Mouse (Mus musculus) forebrain, embryonic 12.5 days (tissue): ENCODE results near the gene Clasp2. TPM values are rescaled to one million over a fixed set of nuclear protein-coding genes. Genes with fewer than 3 reads are reported as not detected.
"Not testable (repeated sequence)": the region's sequence is repeated elsewhere in the genome, so short reads cannot be mapped to it uniquely, and the experiment has no call there.

ENCODE experiments used
- ATAC-seq: fragments of 200-750 bp; cut with Nextera tagmentation; 2 replicates; pipeline ENCODE4 v1.8.0; 2017; ENCODE audit warnings: moderate TSS enrichment; ENCODE audit not compliant: low FRiP score
- H3K27ac ChIP-seq: fragments of 300-500 bp; sonication (generic); 2 replicates; pipeline ENCODE4 v1.5.1; 2016; ENCODE audit warnings: mild to moderate bottlenecking
- H3K27me3 ChIP-seq: fragments of 300-500 bp; sonication (generic); 2 replicates; pipeline ENCODE4 v1.6.1; 2016; ENCODE audit warnings: mild to moderate bottlenecking
- H3K36me3 ChIP-seq: fragments of 300-500 bp; sonication (generic); replicated peaks from 2 replicates; pipeline ENCODE4 v1.6.1; 2016; ENCODE audit warnings: mild to moderate bottlenecking
- H3K4me1 ChIP-seq: fragments of 300-500 bp; sonication (generic); 2 replicates; pipeline ENCODE4 v1.6.1; 2016
- H3K4me2 ChIP-seq: fragments of 300-500 bp; sonication (generic); 2 replicates; pipeline ENCODE4 v1.6.1; 2016; ENCODE audit warnings: mild to moderate bottlenecking, moderate library complexity
- H3K4me3 ChIP-seq: fragments of 300-500 bp; sonication (generic); replicated peaks from 2 replicates; pipeline ENCODE4 v1.5.1; 2016; ENCODE audit warnings: mild to moderate bottlenecking
- H3K9ac ChIP-seq: fragments of 300-500 bp; sonication (generic); 2 replicates; pipeline ENCODE4 v1.6.1; 2016; ENCODE audit warnings: mild to moderate bottlenecking
- H3K9me3 ChIP-seq: fragments of 300-500 bp; sonication (generic); 2 replicates; pipeline ENCODE4 v1.6.1; 2016
- WGBS: fragments of 180-500 bp; shearing (Covaris S2); methylation state at CpG from one replicate; pipeline ENCODE4 v1.1.7; 2016; 5-methylcytosine and 5-hydroxymethylcytosine counted together
- polyA plus RNA-seq: library from polyadenylated mRNA; unstranded; fragments of >200 nt; fragmentation: Nextera tagmentation; extraction: Ambion mirVana; gene quantifications from 2 replicates; pipeline ENCODE4 v1.2.1, GENCODE M21; 2016

Clasp2 gene
- polyA plus RNA-seq, result 81.3 and 84.0 TPM in 2 replicates

DNA sequence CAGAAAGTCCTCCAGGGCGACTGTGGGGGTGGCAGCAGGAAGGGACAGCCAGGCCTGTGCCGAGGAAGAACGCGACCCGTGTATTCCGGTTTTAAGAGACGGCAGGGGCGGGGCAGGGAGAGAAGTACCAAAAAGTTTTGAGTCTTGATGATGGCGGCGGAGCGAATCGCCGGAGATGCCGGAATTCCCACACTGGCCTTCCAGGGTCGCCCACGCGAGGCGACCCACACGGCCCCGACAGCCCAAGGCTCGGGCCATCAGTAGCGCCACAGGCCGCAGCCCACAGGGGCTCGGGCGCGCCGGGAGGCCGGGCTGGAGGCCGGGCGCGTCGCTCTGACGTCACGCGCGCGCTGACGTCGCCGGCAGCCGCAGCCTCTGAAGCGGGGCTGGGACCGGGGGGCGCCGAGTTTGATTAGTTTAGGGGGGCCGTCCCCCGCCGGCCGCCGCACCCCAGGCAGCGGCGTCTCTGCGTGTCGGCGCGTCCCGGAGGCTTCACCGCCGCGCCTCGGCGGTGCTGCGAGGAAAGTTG, at the start of gene Clasp2:
Gene Clasp2, plus strand, starts transcription at position 366 of the 529 bp plus-strand sequence.
- peaks cover 12% of the 10 kb centered on the region for H3K4me1 ChIP-seq
- peak within 1 kb of the TSS; percentile 83 for H3K9ac ChIP-seq
- H3K4me3 ChIP-seq, result peak within 1 kb of the TSS; percentile 93
- peak; percentile 96 for ATAC-seq
- peak within 1 kb of the TSS; percentile 90 for H3K4me2 ChIP-seq
- WGBS, result under 1% methylated on average over 63 of the region's 63 CpGs
- H3K27ac ChIP-seq, result peak within 1 kb of the TSS; percentile 74
- H3K27me3 ChIP-seq, result no peaks in the 10 kb centered on the region
- no peaks in the 10 kb centered on the region for H3K36me3 ChIP-seq
- no peaks in the 10 kb centered on the region for H3K9me3 ChIP-seq

DNA sequence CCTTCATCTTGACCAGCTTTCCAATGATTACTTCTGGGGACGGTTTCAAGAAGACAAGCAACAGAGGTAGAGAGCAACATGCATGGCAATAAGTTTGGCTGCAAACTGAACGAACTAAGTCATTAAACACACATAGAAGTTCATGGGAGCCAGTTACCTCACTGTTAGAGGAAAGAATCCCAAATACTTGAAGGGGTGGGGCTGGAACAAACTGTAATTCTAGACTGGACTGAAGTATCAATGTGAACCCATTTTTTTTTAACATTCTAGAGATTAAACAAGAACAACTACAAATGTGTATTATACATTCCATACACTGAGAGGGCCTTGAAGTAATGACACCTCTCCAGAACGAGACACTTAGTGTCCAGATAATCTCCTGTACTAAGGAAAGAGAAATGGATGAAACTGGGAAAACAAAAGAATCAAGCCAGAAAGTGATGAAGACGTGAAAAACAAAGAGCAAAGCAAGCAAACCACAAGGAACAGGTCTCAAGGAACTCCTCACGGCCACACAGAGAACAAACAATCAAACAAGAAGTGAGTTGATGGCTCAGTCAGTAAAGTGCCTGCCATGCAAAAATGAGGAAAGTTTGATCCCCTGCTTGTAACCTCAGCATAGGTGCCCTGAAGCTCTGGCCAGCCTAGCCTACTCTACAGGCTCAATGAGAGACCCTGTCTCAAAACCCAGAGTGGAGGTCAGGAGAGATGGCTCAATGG, 39.7 kb upstream of the Clasp2 start:
- Histone ChIP-seq H3K36me3 (peaks cover 13% of the 10 kb centered on the region), H3K4me2 (no peak overlapping the region), H3K4me3 (no peak overlapping the region), H3K9ac (no peak overlapping the region), H3K27ac (no peak overlapping the region), H3K9me3 (no peaks in the 10 kb centered on the region), H3K27me3 (no peaks in the 10 kb centered on the region), H3K4me1 (peaks cover 13% of the 10 kb centered on the region)
- WGBS, result 87% methylated on average over 5 of the region's 5 CpGs
- no peak for ATAC-seq

GRCm38 (mm10) chr9:113706108-113706507, 35.2 kb upstream of the Clasp2 start:
- no peak overlapping the region; the same call in 1 of the 2 replicates for H3K9ac ChIP-seq
- WGBS, result 77% methylated on average over 2 of the region's 2 CpGs
- no peaks in the 10 kb centered on the region for H3K9me3 ChIP-seq
- peak overlapping the region; percentile 89 for H3K4me2 ChIP-seq
- H3K27ac ChIP-seq, result no peak overlapping the region
- H3K4me1 ChIP-seq, result peaks cover 22% of the 10 kb centered on the region
- H3K27me3 ChIP-seq, result no peaks in the 10 kb centered on the region
- no peak for ATAC-seq
- no peaks in the 10 kb centered on the region for H3K36me3 ChIP-seq
- no peak overlapping the region; the same call in 1 of the 2 replicates for H3K4me3 ChIP-seq

DNA sequence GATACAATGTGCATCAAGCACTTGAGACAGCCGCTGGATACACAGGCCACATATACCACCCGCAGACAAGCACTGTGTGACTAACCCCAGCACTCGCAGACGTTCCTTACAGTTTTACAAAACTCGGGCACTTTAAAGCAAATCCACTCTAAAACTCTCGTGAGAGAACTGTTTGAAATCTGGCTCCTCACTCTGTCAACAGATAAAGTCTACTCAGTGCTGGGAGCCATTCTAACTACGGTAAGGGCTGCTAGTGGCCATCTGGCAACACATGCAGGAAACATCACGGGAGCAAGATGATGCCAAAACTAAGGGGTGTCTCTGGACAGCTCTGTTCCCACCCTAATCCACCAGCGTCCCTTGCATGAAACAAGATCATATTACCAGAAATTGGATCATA, 34.4 kb upstream of the Clasp2 start:
- peaks cover 22% of the 10 kb centered on the region for H3K4me1 ChIP-seq
- peak overlapping the region; percentile 92 for H3K4me3 ChIP-seq
- no peak for ATAC-seq
- 76% methylated on average over 9 of the region's 9 CpGs for WGBS
- no peak overlapping the region for H3K27ac ChIP-seq
- H3K9me3 ChIP-seq, result no peaks in the 10 kb centered on the region
- H3K27me3 ChIP-seq, result no peaks in the 10 kb centered on the region
- H3K4me2 ChIP-seq, result peak overlapping the region; percentile 89
- H3K9ac ChIP-seq, result peak overlapping the region; percentile 91
- no peaks in the 10 kb centered on the region for H3K36me3 ChIP-seq

DNA sequence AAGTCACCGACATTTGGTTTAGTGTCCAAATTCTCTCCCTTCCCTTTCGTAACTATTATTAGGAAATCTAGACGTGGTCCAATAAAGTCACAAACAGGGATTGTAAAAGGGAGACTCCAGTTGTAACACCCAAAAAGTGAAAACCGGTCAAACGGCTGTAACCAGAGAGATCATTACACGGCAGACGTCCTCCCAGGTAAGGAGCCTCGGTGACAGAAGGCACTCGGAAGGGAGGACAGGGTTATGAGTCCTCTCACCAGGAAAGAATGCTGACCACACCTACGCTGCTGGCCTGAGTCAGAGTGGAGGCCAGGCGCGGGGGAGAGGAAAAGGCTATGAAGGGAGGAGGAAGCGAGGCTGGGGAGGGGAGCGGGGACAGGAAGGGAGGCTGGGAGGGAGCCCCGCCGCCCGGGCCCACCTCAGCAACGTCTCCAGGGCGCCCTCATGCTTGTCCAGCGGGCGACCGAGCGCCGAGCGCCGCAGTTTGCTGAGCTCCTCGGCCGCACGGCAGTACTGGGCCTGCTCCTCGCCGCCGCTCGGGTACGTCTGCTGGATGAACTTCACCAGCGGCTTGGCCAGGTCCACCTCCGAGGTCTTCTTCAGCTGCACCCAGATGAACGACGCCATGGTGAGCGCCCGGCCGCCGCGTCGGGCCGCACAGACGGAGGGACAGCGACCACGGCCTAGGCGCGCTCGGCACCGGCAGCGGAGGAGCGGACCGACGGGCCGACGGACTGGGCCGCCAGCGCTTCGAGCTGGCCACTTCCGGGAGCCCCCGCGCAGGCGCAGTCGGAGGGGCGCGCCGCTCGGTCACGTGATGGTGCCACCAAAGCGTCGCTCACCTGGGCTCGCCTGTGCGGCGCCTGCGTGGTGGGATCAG, 33.6 kb upstream of the Clasp2 start, which contains the start of gene Pdcd6ip:
Gene Pdcd6ip, minus strand, starts transcription at position 779 of the 880 bp plus-strand sequence.
- H3K9ac ChIP-seq, result peak within 1 kb of the TSS; percentile 91
- H3K9me3 ChIP-seq, result no peaks in the 10 kb centered on the region
- peak; percentile 96 for ATAC-seq
- H3K36me3 ChIP-seq, result no peaks in the 10 kb centered on the region
- H3K4me3 ChIP-seq, result peak within 1 kb of the TSS; percentile 92
- no peaks in the 10 kb centered on the region for H3K27me3 ChIP-seq
- H3K4me2 ChIP-seq, result peak within 1 kb of the TSS; percentile 89
- H3K27ac ChIP-seq, result peak within 1 kb of the TSS; percentile 74
- peaks cover 22% of the 10 kb centered on the region for H3K4me1 ChIP-seq
- WGBS, result 3% methylated on average over 74 of the region's 77 CpGs

GRCm38 (mm10) chr9:113708361-113709280, 32.7 kb upstream of the Clasp2 start:
- 58% methylated on average over 19 of the region's 19 CpGs for WGBS

DNA sequence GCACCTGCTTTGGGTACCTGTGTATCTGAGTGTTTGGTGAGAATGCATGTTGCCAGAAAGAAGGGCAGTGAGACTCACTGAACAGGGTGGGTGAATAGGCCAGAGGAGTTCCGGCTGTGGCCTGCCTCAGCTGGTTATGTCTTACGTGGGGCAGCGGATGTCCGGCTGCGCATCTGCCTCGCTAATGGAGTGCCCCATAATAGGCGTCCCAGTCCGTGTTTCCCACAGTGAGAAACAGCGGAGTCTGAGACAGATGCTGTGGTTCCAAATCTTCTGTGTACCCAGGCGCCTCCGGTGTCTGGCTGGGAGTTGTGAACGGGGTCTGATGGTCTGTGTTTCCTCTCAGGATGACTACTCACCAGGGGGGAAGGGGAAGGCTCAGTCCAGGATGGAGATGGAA, 30.4 kb upstream of the Clasp2 start:
- Histone ChIP-seq H3K36me3 (no peaks in the 10 kb centered on the region), H3K27me3 (no peaks in the 10 kb centered on the region), H3K4me1 (peaks cover 16% of the 10 kb centered on the region), H3K9ac (no peak overlapping the region), H3K9me3 (no peaks in the 10 kb centered on the region), H3K4me3 (no peak overlapping the region), H3K27ac (no peak overlapping the region), H3K4me2 (no peak overlapping the region)
- ATAC-seq, result no peak
- WGBS, result 79% methylated on average over 12 of the region's 12 CpGs

More at GRCm38 (mm10) chr9:113708361-113709280, 32.7 kb upstream of the Clasp2 start:
- H3K4me3 ChIP-seq, result peak overlapping the region; percentile 92
- H3K9me3 ChIP-seq, result no peaks in the 10 kb centered on the region
- peak overlapping the region; percentile 89 for H3K4me2 ChIP-seq
- ATAC-seq, result peak; percentile 22
- H3K9ac ChIP-seq, result peak overlapping the region; percentile 91; the same call in 1 of the 2 replicates
- no peaks in the 10 kb centered on the region for H3K36me3 ChIP-seq
- no peaks in the 10 kb centered on the region for H3K27me3 ChIP-seq
- peaks cover 22% of the 10 kb centered on the region for H3K4me1 ChIP-seq
- peak overlapping the region; percentile 74; the same call in 1 of the 2 replicates for H3K27ac ChIP-seq

DNA sequence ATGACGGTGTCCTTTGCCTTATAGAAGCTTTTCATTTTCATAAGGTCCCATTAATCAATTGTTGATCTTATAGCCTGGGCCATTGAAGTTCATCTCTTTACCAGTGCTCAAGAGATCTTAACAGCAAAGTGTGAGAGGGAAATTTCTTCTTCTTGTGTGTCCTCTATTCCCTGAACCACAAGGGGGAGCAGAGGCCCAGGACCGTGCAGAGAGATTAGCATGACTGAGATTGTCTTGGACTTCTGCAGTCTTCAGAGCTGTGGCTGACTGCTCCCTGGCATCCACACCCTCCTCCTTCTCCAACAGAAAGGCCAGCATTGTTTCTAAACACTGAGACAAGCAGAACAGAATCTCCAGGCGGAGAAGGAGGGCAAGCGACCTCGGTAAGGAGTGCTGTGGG, 22.2 kb upstream of the Clasp2 start:
- no peak overlapping the region for H3K27ac ChIP-seq
- no peak overlapping the region for H3K4me2 ChIP-seq
- H3K27me3 ChIP-seq, result no peaks in the 10 kb centered on the region
- WGBS, result 30% methylated on average over 5 of the region's 5 CpGs
- no peaks in the 10 kb centered on the region for H3K9me3 ChIP-seq
- ATAC-seq, result no peak
- H3K4me3 ChIP-seq, result no peak overlapping the region
- no peak overlapping the region for H3K9ac ChIP-seq
- no peaks in the 10 kb centered on the region for H3K4me1 ChIP-seq
- H3K36me3 ChIP-seq, result no peaks in the 10 kb centered on the region

DNA sequence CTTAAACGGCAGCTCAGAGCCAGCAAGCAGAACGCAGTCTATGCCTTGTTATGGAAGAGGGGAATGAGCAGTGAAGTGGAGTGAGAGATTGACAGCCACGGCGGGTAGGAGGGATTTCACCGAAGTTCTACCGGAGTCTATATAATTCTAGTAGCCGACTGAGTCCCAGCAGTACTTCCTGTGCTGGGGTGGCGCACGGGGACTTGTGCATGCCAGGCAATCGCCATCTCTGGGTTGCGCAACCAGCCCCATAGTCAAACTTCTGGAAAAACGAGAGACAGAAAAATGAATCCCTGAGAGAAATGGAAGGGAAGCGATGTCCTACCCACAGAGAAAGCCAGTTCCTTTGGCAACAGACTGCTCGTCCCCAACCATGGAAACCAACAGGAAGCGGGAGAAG, 16.6 kb upstream of the Clasp2 start:
- H3K9ac ChIP-seq, result no peak overlapping the region
- H3K27ac ChIP-seq, result no peak overlapping the region

DNA sequence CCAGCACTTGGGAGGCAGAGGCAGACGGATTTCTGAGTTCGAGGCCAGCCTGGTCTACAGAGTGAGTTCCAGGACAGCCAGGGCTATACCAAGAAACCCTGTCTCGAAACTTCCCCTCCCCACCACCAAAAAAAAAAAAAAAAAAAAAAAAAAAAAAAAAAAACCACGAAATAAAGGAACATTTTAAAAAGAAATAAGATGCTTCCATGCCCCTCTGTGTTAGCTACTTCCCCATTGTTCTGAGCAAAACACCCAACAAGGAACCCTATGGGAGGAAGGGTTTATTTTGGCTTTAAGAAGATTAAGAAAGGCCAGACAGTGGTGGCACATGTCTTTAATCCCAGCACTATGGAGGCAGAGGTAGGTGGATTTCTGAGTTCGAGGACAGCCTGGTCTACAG, 15.7 kb upstream of the Clasp2 start:
- not testable (repeated sequence) for H3K9ac ChIP-seq, H3K36me3 ChIP-seq, ATAC-seq, H3K27me3 ChIP-seq, H3K4me2 ChIP-seq, H3K4me3 ChIP-seq, H3K9me3 ChIP-seq, H3K27ac ChIP-seq, H3K4me1 ChIP-seq
- WGBS, result 91% methylated on average over 5 of the region's 5 CpGs

More for the DNA sequence above, 16.6 kb upstream of the Clasp2 start:
- no peaks in the 10 kb centered on the region for H3K4me1 ChIP-seq
- no peak for ATAC-seq
- no peaks in the 10 kb centered on the region for H3K36me3 ChIP-seq
- 86% methylated on average over 15 of the region's 15 CpGs for WGBS
- no peak overlapping the region for H3K4me3 ChIP-seq
- no peaks in the 10 kb centered on the region for H3K27me3 ChIP-seq
- no peak overlapping the region for H3K4me2 ChIP-seq
- no peaks in the 10 kb centered on the region for H3K9me3 ChIP-seq

DNA sequence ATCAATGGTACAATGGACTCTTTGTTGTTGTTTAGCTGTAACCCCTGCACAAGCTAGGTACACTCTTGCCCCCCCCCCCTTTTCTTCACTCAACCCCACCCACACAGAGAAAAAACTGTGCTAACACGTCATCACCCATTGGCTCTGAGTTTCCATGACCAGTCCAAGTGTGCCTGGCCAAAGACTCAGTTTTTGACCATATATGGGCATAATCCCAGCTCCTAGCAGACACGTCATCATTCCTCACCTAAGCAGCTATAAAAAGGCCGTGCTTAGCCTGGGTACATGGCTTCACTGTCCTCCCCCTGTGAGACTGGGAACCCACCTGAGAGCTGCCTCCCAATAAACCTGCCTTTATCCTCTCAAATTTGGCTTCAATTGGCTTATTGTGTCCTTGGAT, 15.1 kb upstream of the Clasp2 start:
- no peaks in the 10 kb centered on the region for H3K27me3 ChIP-seq
- no peak overlapping the region for H3K9ac ChIP-seq
- no peak overlapping the region for H3K27ac ChIP-seq
- H3K9me3 ChIP-seq, result no peaks in the 10 kb centered on the region
- H3K4me2 ChIP-seq, result no peak overlapping the region
- H3K4me3 ChIP-seq, result no peak overlapping the region
- no peaks in the 10 kb centered on the region for H3K36me3 ChIP-seq
- H3K4me1 ChIP-seq, result no peaks in the 10 kb centered on the region
- ATAC-seq, result no peak
- 71% methylated on average over 3 of the region's 3 CpGs for WGBS
